Mouse (Mus musculus) embryonic fibroblast, embryonic 13.5 days (primary cell): ENCODE data around the gene Fbxw17.
"Not testable (repeated sequence)": the region's sequence is repeated elsewhere in the genome, so short reads cannot be mapped to it uniquely, and the experiment has no call there.

Source experiments
- CTCF ChIP-seq: IDR thresholded peaks from 2 replicates; pipeline ENCODE4 v1.5.1; 2011; ENCODE audit warnings: mild to moderate bottlenecking, control low read depth, low read length, moderate library complexity, borderline replicate concordance; ENCODE audit not compliant: insufficient read depth
- POLR2A ChIP-seq: IDR thresholded peaks from 2 replicates; pipeline ENCODE4 v1.6.1; 2011; ENCODE audit warnings: low read depth, mild to moderate bottlenecking, control low read depth, low read length, moderate library complexity

- not testable (repeated sequence) for TF ChIP-seq CTCF, POLR2A
Observed at GRCm38 (mm10) chr13:50372934-50373705, 44.5 kb upstream of the Fbxw17 start.
